Mouse (Mus musculus): ENCODE data around the gene Pdcd4.

- no peak for TF ChIP-seq CTCF (IDR thresholded peaks at IDR 0.05; ENCODE audit: low read depth)
- no peak for TF ChIP-seq EP300 (optimal IDR thresholded peaks at IDR 0.05)
Measured at GRCm38 (mm10) chr19:53856794-53857193, 35.2 kb upstream of the Pdcd4 start.
